Mouse (Mus musculus) forebrain, embryonic 14.5 days (tissue): ENCODE measurements at regions not wholly inside any gene's neighbourhood (a gene's known extent, or its start where the extent isn't known, plus 50 kb on each side); places are given as distances from the start of the nearest gene placed in this dataset.

Experiments
- ATAC-seq: fragments of 200-750 bp; cut with Nextera tagmentation; 2 replicates; pipeline ENCODE4 v1.8.0; 2017; ENCODE audit warnings: mild to moderate bottlenecking, moderate library complexity
- DNase-seq: peaks from one replicate; pipeline ENCODE4 v3.0.0-alpha.2; 2015; ENCODE audit warnings: low spot score
- H3K27ac ChIP-seq: fragments of 300-500 bp; sonication (generic); 2 replicates; pipeline ENCODE4 v1.5.1; 2014; ENCODE audit warnings: low read depth, mild to moderate bottlenecking, control low read depth, low read length, moderate library complexity
- H3K27me3 ChIP-seq: fragments of 300-500 bp; sonication (generic); replicated peaks from 2 replicates; pipeline ENCODE4 v1.6.1; 2014; ENCODE audit warnings: low read length, control low read depth, mixed read lengths; ENCODE audit not compliant: control insufficient read depth, insufficient read depth
- H3K36me3 ChIP-seq: fragments of 300-500 bp; sonication (generic); 2 replicates; pipeline ENCODE4 v1.6.1; 2014; ENCODE audit warnings: low read length, control low read depth; ENCODE audit not compliant: control insufficient read depth, insufficient read depth
- H3K4me1 ChIP-seq: fragments of 300-500 bp; sonication (generic); 2 replicates; pipeline ENCODE4 v1.6.1; 2014; ENCODE audit warnings: antibody characterized with exemption, low read length, control low read depth; ENCODE audit not compliant: control insufficient read depth, insufficient read depth
- H3K4me2 ChIP-seq: fragments of 300-500 bp; sonication (generic); 2 replicates; pipeline ENCODE4 v1.6.1; 2014; ENCODE audit warnings: mild to moderate bottlenecking, control low read depth, low read length
- H3K4me3 ChIP-seq: fragments of 300-500 bp; sonication (generic); 2 replicates; pipeline ENCODE4 v1.5.1; 2014; ENCODE audit warnings: low read depth, low read length, control low read depth
- H3K9ac ChIP-seq: fragments of 300-500 bp; sonication (generic); 2 replicates; pipeline ENCODE4 v1.6.1; 2014; ENCODE audit warnings: mild to moderate bottlenecking, low read length, control low read depth, moderate library complexity
- H3K9me3 ChIP-seq: fragments of 300-500 bp; sonication (generic); replicated peaks from 2 replicates; pipeline ENCODE4 v1.6.1; 2016; ENCODE audit warnings: low read length, control low read depth, mixed read lengths; ENCODE audit not compliant: control insufficient read depth
- WGBS: fragments of 180-500 bp; shearing (Covaris S2); extraction: QIAGEN DNeasy Blood & Tissue Kit; methylation state at CpG from one replicate; pipeline ENCODE4 v1.1.7; 2014; 5-methylcytosine and 5-hydroxymethylcytosine counted together

GRCm38 (mm10) chr13:34446327-34446726 is 101.3 kb upstream of the Slc22a23 start:
- Histone ChIP-seq H3K4me1 (no peaks in the 10 kb centered on the region), H3K4me2 (no peak overlapping the region), H3K27ac (no peak overlapping the region), H3K4me3 (no peak overlapping the region), H3K27me3 (no peaks in the 10 kb centered on the region), H3K9ac (no peak overlapping the region), H3K9me3 (no peaks in the 10 kb centered on the region), H3K36me3 (no peaks in the 10 kb centered on the region)
- no peak for DNase-seq
- 65% methylated on average over 8 of the region's 8 CpGs for WGBS
- ATAC-seq = no peak

DNA sequence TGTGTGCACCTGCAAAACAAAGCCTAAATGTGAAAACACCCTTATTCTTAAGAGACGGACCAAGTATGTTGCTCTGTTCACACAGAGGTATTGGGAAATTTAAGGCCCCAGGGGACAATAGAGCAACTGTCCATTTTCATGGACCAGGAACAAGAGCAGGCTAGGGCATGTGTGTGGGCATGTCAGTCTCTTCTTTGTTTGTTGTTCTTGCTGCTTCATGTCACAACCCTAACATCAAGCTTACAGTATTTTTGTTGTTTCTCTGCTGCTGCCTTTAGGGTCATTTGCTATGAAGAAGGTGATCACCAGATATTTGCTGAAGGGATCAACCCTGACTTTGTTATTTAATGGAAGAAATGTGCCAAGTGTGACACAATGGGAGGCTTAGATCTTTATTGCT is 96.4 kb upstream of the Slc22a23 start:
- ATAC-seq = no peak
- H3K27me3 ChIP-seq = no peaks in the 10 kb centered on the region

DNA sequence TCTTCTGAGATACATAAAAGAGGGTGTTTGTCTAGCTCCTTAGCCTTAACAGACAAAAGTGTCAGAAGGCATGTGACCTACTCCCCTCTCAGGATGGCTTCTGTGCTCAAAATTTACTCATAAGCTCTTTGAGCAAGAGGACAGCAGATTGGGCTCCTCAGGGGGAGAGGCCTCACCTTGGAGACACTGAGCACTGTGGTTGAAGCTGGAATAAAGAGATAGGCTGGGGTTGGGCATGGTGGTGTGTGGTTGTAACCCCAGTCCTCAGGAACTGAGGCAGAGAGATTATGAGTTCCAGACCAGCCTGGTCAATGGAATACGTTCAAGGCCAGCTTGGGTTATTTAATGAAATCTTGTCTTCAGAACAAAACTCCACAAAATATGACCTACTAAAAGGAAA is 82.5 kb upstream of the Slc22a23 start:
- no peaks in the 10 kb centered on the region for H3K9me3 ChIP-seq
- H3K27me3 ChIP-seq = no peaks in the 10 kb centered on the region
- 100% methylated on average over 1 of the region's 1 CpGs for WGBS
- DNase-seq (no peak), ATAC-seq (no peak)
- H3K27ac ChIP-seq = no peak overlapping the region
- H3K4me3 ChIP-seq = no peak overlapping the region
- no peaks in the 10 kb centered on the region for H3K4me1 ChIP-seq
- H3K36me3 ChIP-seq = no peaks in the 10 kb centered on the region
- H3K9ac ChIP-seq = no peak overlapping the region
- no peak overlapping the region for H3K4me2 ChIP-seq

More for the DNA sequence above, 96.4 kb upstream of the Slc22a23 start:
- Histone ChIP-seq H3K9ac (no peak overlapping the region), H3K4me2 (no peak overlapping the region), H3K36me3 (no peaks in the 10 kb centered on the region), H3K4me1 (no peaks in the 10 kb centered on the region), H3K27ac (no peak overlapping the region), H3K4me3 (no peak overlapping the region), H3K9me3 (no peaks in the 10 kb centered on the region)
- WGBS = 46% methylated on average over 1 of the region's 1 CpGs
- no peak for DNase-seq

DNA sequence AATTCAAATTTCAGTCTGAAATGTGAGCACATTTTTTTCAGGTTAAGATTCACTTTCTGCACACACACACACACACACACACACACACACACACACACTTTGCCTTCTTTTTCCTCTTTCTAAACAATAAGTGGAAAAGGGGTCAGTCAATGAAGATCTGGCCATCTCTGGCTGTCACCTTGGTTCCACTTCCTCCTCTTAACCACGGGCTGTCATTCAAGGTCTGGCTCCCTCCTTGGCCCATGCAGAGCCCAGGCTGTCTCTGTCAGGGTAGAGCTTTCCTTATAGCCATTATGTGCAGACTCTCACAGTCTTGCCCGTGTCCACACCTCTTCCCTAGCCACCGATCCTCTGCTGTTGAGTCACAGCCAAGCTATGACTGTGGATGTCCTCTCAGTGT is 79.9 kb upstream of the Slc22a23 start:
- H3K9me3 ChIP-seq = no peaks in the 10 kb centered on the region
- H3K9ac ChIP-seq = no peak overlapping the region
- H3K36me3 ChIP-seq = no peaks in the 10 kb centered on the region
- H3K4me2 ChIP-seq = no peak overlapping the region
- DNase-seq = no peak
- no peaks in the 10 kb centered on the region for H3K27me3 ChIP-seq
- 88% methylated on average over 3 of the region's 3 CpGs for WGBS
- no peaks in the 10 kb centered on the region for H3K4me1 ChIP-seq
- no peak overlapping the region for H3K27ac ChIP-seq
- no peak for ATAC-seq
- H3K4me3 ChIP-seq = no peak overlapping the region

DNA sequence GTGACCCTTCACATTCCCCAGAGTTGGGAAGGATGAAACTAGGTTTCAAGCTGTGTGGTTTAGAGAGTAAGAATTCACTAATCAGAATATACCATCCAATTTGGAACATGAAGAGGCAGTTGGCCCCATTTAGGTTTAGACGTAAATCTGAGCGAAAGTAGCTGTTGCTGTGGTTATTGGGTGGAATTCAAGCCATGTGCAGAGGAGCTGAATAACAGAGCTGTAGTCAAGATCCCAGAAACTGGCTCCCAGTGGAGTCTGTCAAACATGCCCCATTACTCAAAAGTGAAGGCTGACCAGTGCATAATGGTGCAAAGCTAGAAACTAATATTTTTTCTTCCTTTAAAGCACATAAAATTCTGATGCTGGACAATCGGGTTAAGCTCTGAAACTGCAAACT is 76.7 kb upstream of the Slc22a23 start:
- H3K36me3 ChIP-seq = no peaks in the 10 kb centered on the region
- no peak overlapping the region for H3K4me3 ChIP-seq
- no peak overlapping the region for H3K27ac ChIP-seq
- H3K27me3 ChIP-seq = no peaks in the 10 kb centered on the region
- ATAC-seq (no peak), DNase-seq (no peak)
- H3K9ac ChIP-seq = no peak overlapping the region
- 81% methylated on average over 3 of the region's 3 CpGs for WGBS
- H3K9me3 ChIP-seq = no peaks in the 10 kb centered on the region
- H3K4me2 ChIP-seq = no peak overlapping the region
- H3K4me1 ChIP-seq = no peaks in the 10 kb centered on the region

DNA sequence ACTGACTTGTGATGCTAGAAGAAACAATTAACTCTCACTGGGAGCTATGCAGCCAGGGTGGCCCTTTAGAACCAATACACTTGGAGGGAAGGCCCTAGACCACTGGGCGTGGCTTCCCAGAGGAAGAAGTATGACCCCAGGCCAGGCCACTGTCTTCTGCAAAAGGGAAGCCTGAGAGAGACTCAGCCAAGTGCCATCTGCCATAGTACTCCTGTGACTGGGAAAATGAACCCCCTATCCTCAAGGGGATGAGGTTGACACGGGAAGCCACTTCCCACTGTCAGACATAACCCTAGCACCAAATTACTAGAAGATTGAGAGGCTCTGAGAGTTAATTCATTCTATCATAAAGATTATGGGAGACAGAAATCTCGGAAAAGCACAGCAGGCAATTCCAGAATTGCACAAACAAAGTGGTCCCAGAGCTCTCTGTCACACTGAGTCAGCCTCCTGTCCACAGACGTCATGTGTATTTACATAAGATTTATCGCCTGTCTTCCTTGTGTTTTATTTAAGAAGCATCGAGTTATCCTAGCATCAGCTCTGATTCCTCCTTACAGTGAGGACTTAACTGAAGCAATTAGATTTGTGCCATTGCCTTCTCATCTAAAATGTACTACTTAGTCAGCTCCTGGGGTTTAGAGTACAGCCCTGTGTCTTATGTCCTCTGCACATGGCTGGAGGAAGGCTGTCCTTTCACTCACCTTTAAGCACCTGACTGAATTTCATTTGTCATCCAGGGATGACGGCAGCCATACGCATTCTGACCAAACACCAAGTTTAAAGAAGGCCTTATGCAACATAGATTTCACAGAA is 75.6 kb upstream of the Slc22a23 start:
- Histone ChIP-seq H3K4me1 (no peaks in the 10 kb centered on the region), H3K9ac (no peak overlapping the region), H3K36me3 (no peaks in the 10 kb centered on the region), H3K4me3 (no peak overlapping the region), H3K9me3 (no peaks in the 10 kb centered on the region), H3K27ac (no peak overlapping the region), H3K4me2 (no peak overlapping the region), H3K27me3 (no peaks in the 10 kb centered on the region)
- ATAC-seq (no peak), DNase-seq (no peak)
- 79% methylated on average over 8 of the region's 8 CpGs for WGBS

DNA sequence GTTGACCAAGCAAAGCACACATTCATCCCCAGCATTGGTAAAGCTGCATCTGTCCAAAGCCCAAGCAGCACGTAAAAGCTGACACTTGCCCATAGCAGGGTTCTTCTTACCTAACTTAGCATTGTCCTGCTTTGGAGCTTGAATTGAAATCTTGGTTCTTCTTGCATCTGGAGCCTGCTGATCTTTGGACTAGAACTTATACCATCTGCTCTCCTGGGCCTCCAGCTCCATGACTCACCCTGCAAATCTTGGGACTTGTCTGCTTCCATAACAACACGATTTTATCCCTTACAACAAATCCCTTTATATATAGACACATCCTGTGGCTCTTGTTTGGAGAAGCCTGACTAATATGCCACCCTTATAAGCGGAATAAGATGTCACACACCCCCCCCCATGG is 74.1 kb upstream of the Slc22a23 start:
- Histone ChIP-seq H3K9ac (no peak overlapping the region), H3K4me2 (no peak overlapping the region), H3K36me3 (no peaks in the 10 kb centered on the region), H3K9me3 (no peaks in the 10 kb centered on the region), H3K27me3 (no peaks in the 10 kb centered on the region), H3K27ac (no peak overlapping the region), H3K4me3 (no peak overlapping the region), H3K4me1 (no peaks in the 10 kb centered on the region)
- DNase-seq = no peak
- WGBS = 83% methylated on average over 3 of the region's 3 CpGs
- no peak for ATAC-seq

GRCm38 (mm10) chr13:34416603-34417002 is 71.6 kb upstream of the Slc22a23 start:
- Histone ChIP-seq H3K4me3 (no peak overlapping the region), H3K36me3 (no peaks in the 10 kb centered on the region), H3K9me3 (no peaks in the 10 kb centered on the region), H3K27me3 (no peaks in the 10 kb centered on the region), H3K4me1 (no peaks in the 10 kb centered on the region), H3K4me2 (no peak overlapping the region), H3K9ac (no peak overlapping the region), H3K27ac (no peak overlapping the region)
- 64% methylated on average over 2 of the region's 2 CpGs for WGBS
- ATAC-seq (no peak), DNase-seq (no peak)

- Histone ChIP-seq H3K4me1 (no peaks in the 10 kb centered on the region), H3K4me2 (no peak overlapping the region), H3K27me3 (no peaks in the 10 kb centered on the region), H3K9ac (no peak overlapping the region), H3K4me3 (no peak overlapping the region), H3K9me3 (no peaks in the 10 kb centered on the region), H3K36me3 (no peaks in the 10 kb centered on the region), H3K27ac (no peak overlapping the region)
- 98% methylated on average over 2 of the region's 2 CpGs for WGBS
- no peak for ATAC-seq
- DNase-seq = no peak
Measured at GRCm38 (mm10) chr13:34414533-34414932, 69.6 kb upstream of the Slc22a23 start.
